Mouse (Mus musculus) embryonic fibroblast, embryonic 13.5 days (primary cell): ENCODE measurements at regions not wholly inside any gene's neighbourhood (a gene's known extent, or its start where the extent isn't known, plus 50 kb on each side); places are given as distances from the start of the nearest gene placed in this dataset.

Experiments
- CTCF ChIP-seq: IDR thresholded peaks from 2 replicates; pipeline ENCODE4 v1.5.1; 2011; ENCODE audit warnings: mild to moderate bottlenecking, control low read depth, low read length, moderate library complexity, borderline replicate concordance; ENCODE audit not compliant: insufficient read depth
- POLR2A ChIP-seq: IDR thresholded peaks from 2 replicates; pipeline ENCODE4 v1.6.1; 2011; ENCODE audit warnings: low read depth, mild to moderate bottlenecking, control low read depth, low read length, moderate library complexity

DNA sequence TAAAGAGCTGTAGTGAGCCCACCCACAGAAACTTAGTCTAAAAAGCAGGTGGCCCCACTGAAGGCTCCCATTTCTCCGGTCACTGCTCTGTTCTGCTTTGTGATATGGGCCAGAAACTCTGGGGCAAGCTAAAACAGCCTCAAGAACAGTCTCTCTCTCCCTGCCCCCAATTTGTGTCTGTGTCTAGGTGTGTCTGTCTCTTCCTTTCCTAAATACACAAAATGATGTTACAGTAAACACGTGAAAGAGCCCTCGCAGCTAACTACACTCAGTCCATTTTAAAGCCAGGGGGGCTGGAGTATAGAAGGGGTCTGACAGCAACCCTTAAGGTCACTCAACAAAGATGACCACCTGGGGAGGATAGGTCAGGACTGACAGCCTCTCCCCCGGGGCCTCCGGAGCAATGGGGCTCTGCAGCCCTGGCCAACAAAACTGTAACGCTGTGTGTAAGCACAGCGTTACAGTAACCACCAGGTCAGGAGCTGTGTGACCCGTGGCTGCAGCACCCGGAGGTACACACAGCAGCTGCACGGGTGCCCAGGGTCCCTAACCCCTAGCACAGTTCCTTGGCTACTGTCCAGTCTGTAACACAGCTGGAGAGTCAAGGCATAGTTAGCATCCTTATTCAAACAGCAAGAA is 168.0 kb downstream of the 3100002H09Rik start:
- TF ChIP-seq POLR2A (no peak), CTCF (no peak)
